Mouse (Mus musculus) olfactory bulb, adult 2 months (tissue): Measurements from ENCODE around the gene Gm28372.

Experiments used
- CTCF ChIP-seq: fragments of 200-500 bp; IDR thresholded peaks from 2 replicates; pipeline ENCODE4 v1.5.1; 2012; ENCODE audit warnings: low read depth, mild to moderate bottlenecking, low read length, moderate library complexity; ENCODE audit not compliant: insufficient read depth
- POLR2A ChIP-seq: fragments of 200-500 bp; IDR thresholded peaks from 2 replicates; pipeline ENCODE4 v1.6.1; 2012; ENCODE audit warnings: mild to moderate bottlenecking, low read depth, low read length, moderate library complexity; ENCODE audit not compliant: insufficient read depth

DNA sequence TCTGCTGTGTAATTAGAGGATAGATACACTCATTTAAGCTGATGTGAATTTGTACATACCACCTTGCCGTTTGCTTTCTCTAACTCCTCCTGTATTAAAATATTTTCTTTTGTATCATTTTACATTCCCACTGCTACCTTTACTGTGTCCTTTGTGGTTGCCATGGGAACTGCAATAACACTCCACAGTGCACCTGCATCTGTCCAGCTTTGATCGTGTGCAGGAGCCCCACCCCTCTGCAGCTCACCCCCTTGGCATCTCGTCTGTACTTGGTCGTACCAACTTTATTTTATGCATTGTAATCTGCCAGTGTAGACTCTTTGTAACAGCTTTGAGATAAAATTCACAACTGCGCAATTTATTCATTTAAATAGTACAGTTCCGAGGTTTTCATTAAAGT is 21.1 kb upstream of the Gm28372 start:
- no peak for TF ChIP-seq CTCF
- TF ChIP-seq POLR2A, result no peak
